In genomic region chr13:107571539-107571938, GRCm38 (mm10) we compare ENCODE assay signal across 24 mouse cellular contexts.
A peak's percentile ranks its signal among the peaks of the same experiment; 100 is the strongest.
DNase-seq lines count a peak whose midpoint lies in the region; ATAC-seq and TF ChIP-seq lines count a peak whose summit lies in the region.
"Had no signal": no experiment of that assay in that cellular context is flagged by ENCODE, and none has a peak within 500 bp of the region (broad histone marks: within the 10 kb centered on the region; RNA-seq: fewer than 3 reads in every experiment).

No protein-coding gene starts in this region.

- intact Hi-C loops in left cerebral cortex, postnatal 25 days (cut with DNase I) = no loop called here

- H3K9me3 ChIP-seq in G1E (replicated peaks) = no peaks in the 10 kb centered on the region; the same call in 1 of the 2 replicates
- H3K9me3 ChIP-seq in liver, embryonic 12.5 days (replicated peaks) = no peaks in the 10 kb centered on the region
- no peaks in the 10 kb centered on the region for H3K9me3 ChIP-seq in intestine, postnatal 0 days (ENCODE audit: control insufficient read depth)
- H3K9me3 ChIP-seq in intestine, embryonic 16.5 days (ENCODE audit: control insufficient read depth, low read length) = no peaks in the 10 kb centered on the region
- H3K9me3 ChIP-seq: embryonic facial prominence, embryonic 10.5 days; heart, embryonic 15.5 days; neural tube, embryonic 12.5 days had no signal

- H3K27me3 ChIP-seq in G1E (ENCODE audit: insufficient read depth, low read length) = no peaks in the 10 kb centered on the region
- H3K27me3 ChIP-seq in liver, embryonic 12.5 days (replicated peaks) = no peaks in the 10 kb centered on the region
- no peaks in the 10 kb centered on the region for H3K27me3 ChIP-seq in intestine, postnatal 0 days (replicated peaks; ENCODE audit: control insufficient read depth, insufficient read depth, low read length)
- H3K27me3 ChIP-seq in intestine, embryonic 16.5 days (replicated peaks; ENCODE audit: control insufficient read depth, insufficient read depth, low read length) = no peaks in the 10 kb centered on the region
- H3K27me3 ChIP-seq: neural tube, embryonic 12.5 days had no signal

- H3K4me1 ChIP-seq in G1E (ENCODE audit: insufficient read depth, low read depth, low read length) = peaks cover 64% of the 10 kb centered on the region
- H3K4me1 ChIP-seq in liver, embryonic 12.5 days = peaks cover 47% of the 10 kb centered on the region
- H3K4me1 ChIP-seq in intestine, postnatal 0 days (replicated peaks; ENCODE audit: control insufficient read depth, insufficient read depth, low read length) = no peaks in the 10 kb centered on the region
- no peaks in the 10 kb centered on the region for H3K4me1 ChIP-seq in intestine, embryonic 16.5 days (ENCODE audit: control insufficient read depth, insufficient read depth, low read length)
- H3K4me1 ChIP-seq: heart, embryonic 15.5 days; neural tube, embryonic 12.5 days had no signal

- H3K9ac ChIP-seq in liver, embryonic 12.5 days = no peak overlapping the region
- no peak overlapping the region for H3K9ac ChIP-seq in intestine, postnatal 0 days (ENCODE audit: low read depth, low read length)
- no peak overlapping the region for H3K9ac ChIP-seq in intestine, embryonic 16.5 days (ENCODE audit: low read depth, low read length)
- H3K9ac ChIP-seq: heart, embryonic 15.5 days; neural tube, embryonic 12.5 days had no signal

- H3K4me2 ChIP-seq in liver, embryonic 12.5 days = no peak overlapping the region
- H3K4me2 ChIP-seq in intestine, postnatal 0 days (replicated peaks; ENCODE audit: low read depth) = no peak overlapping the region
- no peak overlapping the region for H3K4me2 ChIP-seq in intestine, embryonic 16.5 days (ENCODE audit: low read depth, low read length)
- H3K4me2 ChIP-seq: heart, embryonic 15.5 days; midbrain, embryonic 11.5 days; neural tube, embryonic 12.5 days had no signal

- no peak overlapping the region for H3K27ac ChIP-seq in liver, embryonic 12.5 days
- H3K27ac ChIP-seq in intestine, postnatal 0 days (ENCODE audit: low read depth, low read length) = no peak overlapping the region
- H3K27ac ChIP-seq in intestine, embryonic 16.5 days (ENCODE audit: low read length) = no peak overlapping the region
- H3K27ac ChIP-seq: embryonic facial prominence, embryonic 10.5 days; heart, adult 2 months; heart, embryonic 15.5 days; neural tube, embryonic 12.5 days had no signal

- peak; percentile 67 for ATAC-seq in G1E (ENCODE audit: extremely low read depth, insufficient number of reproducible peaks, low FRiP score, poor library complexity, severe bottlenecking)
- ATAC-seq in liver, embryonic 12.5 days = peak; percentile 64
- peak; percentile 80 for ATAC-seq in megakaryocyte-erythroid progenitor cell, adult 5-6 weeks (replicated peaks; ENCODE audit: low FRiP score, low TSS enrichment, poor library complexity, severe bottlenecking)
- ATAC-seq in intestine, postnatal 0 days = no peak
- no peak for ATAC-seq in intestine, embryonic 16.5 days
- ATAC-seq: hindbrain, embryonic 16.5 days had no signal

- 16% methylated on average over 10 of the region's 10 CpGs for WGBS in liver, embryonic 12.5 days (ENCODE audit: insufficient replicate concordance)
- WGBS in intestine, postnatal 0 days = 55% methylated on average over 10 of the region's 10 CpGs
- WGBS in intestine, embryonic 16.5 days = 67% methylated on average over 10 of the region's 10 CpGs

- DNase-seq in G1E (ENCODE audit: low spot score) = peak; percentile 20
- DNase-seq in thymus, postnatal 36 days = peak; percentile 46 to 73
- DNase-seq in gastrocnemius, adult 18-20 months (ENCODE audit: low spot score) = no peak
- no peak for DNase-seq in left cerebral cortex, postnatal 25 days (ENCODE audit: low spot score in 2 of 2)
- DNase-seq: adrenal gland, postnatal 36 days; cerebellum, adult 11-12 months; cerebellum, postnatal 36 days; gastrocnemius, postnatal 14 days; heart, adult 2 months; heart, postnatal 4 days; kidney, adult 8-10 months; kidney, postnatal 14 days; layer of hippocampus, adult 9-11 months; lung, adult 18-20 months; right cerebral cortex, adult 18-20 months had no signal

- H3K36me3 ChIP-seq in G1E (replicated peaks) = no peaks in the 10 kb centered on the region
- H3K36me3 ChIP-seq in liver, embryonic 12.5 days = no peaks in the 10 kb centered on the region
- H3K36me3 ChIP-seq in intestine, postnatal 0 days (ENCODE audit: control insufficient read depth, insufficient read depth) = no peaks in the 10 kb centered on the region
- H3K36me3 ChIP-seq in intestine, embryonic 16.5 days (ENCODE audit: control insufficient read depth, insufficient read depth, low read length) = no peaks in the 10 kb centered on the region
- H3K36me3 ChIP-seq: embryonic facial prominence, embryonic 10.5 days; heart, embryonic 15.5 days; neural tube, embryonic 12.5 days had no signal

- H3K4me3 ChIP-seq in G1E (ENCODE audit: low read depth, low read length) = no peak overlapping the region; the same call in 1 of the 2 replicates
- H3K4me3 ChIP-seq in liver, embryonic 12.5 days = no peak overlapping the region
- no peak overlapping the region for H3K4me3 ChIP-seq in intestine, postnatal 0 days (ENCODE audit: low read depth, low read length)
- H3K4me3 ChIP-seq in intestine, embryonic 16.5 days (ENCODE audit: low read length) = no peak overlapping the region
- H3K4me3 ChIP-seq: embryonic facial prominence, embryonic 10.5 days; heart, adult 2 months; heart, embryonic 15.5 days; neural tube, embryonic 12.5 days had no signal

- no peak for TF ChIP-seq CTCF in G1E (IDR thresholded peaks at IDR 0.05; ENCODE audit: low read depth, low read length)
- TF ChIP-seq CTCF in intestine, postnatal 0 days (IDR thresholded peaks at IDR 0.05; ENCODE audit: low read depth) = no peak

Comparison
In these comparisons a context has a peak if more than half of its experiments do, and no peak if none do; other contexts are left out.
1. ATAC-seq: peak in G1E (single experiment), liver, embryonic 12.5 days (single experiment) and megakaryocyte-erythroid progenitor cell, adult 5-6 weeks (single experiment); none in intestine, postnatal 0 days (single experiment) and intestine, embryonic 16.5 days (single experiment).
2. DNase-seq: peak in G1E (single experiment) and thymus, postnatal 36 days (2 of 2); none in gastrocnemius, adult 18-20 months (single experiment) and left cerebral cortex, postnatal 25 days (0 of 2).